Mouse (Mus musculus) large intestine, adult 2 months (tissue): ENCODE measurements at regions not wholly inside any gene's neighbourhood (a gene's known extent, or its start where the extent isn't known, plus 50 kb on each side); places are given as distances from the start of the nearest gene placed in this dataset.
"Not testable (repeated sequence)": the region's sequence is repeated elsewhere in the genome, so short reads cannot be mapped to it uniquely, and the experiment has no call there.

Experiments
- DNase-seq: peaks from one replicate; pipeline ENCODE4 v3.0.0-alpha.2; 2012; ENCODE audit warnings: low read depth, low spot score
- WGBS: fragments of 180-500 bp; shearing (Covaris S2); methylation state at CpG from one replicate; pipeline ENCODE4 v1.1.7; 2018; 5-methylcytosine and 5-hydroxymethylcytosine counted together

DNA sequence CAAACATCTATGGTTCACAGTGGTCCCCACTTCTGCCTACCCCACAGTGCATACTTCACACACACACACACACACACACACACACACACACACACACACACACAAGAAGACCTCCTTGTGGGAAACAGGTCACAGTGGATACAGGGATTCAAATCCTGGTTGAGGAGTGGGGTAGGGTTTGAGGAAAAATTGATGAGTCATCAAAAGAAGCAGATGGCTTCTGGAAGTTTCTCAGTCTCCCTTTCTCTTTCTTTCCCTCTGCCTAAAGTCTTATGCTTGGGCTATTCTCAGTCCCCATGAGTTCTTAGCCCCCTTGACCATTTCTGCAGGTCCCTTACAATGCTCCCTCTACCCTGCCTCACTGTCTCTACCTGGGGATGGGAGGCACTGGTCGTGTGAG is 56.4 kb downstream of the Rassf10 start:
- 35% methylated on average over 1 of the region's 1 CpGs for WGBS

DNA sequence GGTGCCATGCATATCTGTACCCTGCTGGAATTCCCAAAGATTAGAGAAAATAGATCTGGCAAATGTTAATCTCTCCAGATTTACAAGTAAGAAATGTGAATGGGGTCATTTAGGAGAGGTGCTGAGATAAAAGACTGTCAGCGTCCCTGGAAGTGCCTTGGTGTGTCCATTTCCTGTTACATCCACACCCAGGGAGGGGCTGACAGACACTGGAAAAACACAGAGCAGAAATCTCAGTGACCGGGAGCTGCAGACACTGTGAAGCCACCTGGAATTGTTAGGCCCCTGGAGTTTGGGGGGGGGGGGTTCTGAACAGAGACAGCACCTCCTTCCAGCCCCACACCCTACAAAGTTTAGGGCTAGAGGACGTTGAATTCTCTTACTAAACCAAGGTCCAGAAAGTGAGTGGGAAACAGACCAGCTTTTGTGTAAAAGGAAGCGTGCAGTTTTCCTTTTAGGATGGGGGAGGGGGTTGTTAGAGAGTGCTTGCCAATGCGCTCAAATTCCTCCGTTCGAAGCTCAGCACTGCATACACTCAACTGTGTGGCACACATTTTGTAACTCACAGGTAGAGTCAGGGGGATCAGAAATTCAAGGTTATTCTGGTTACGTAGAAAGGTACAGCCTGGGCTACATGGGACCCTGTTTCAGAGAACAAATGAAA is 63.5 kb downstream of the Rassf10 start:
- WGBS = 18% methylated on average over 8 of the region's 8 CpGs
- no peak for DNase-seq

More for the DNA sequence above, 56.4 kb downstream of the Rassf10 start:
- DNase-seq = no peak

DNA sequence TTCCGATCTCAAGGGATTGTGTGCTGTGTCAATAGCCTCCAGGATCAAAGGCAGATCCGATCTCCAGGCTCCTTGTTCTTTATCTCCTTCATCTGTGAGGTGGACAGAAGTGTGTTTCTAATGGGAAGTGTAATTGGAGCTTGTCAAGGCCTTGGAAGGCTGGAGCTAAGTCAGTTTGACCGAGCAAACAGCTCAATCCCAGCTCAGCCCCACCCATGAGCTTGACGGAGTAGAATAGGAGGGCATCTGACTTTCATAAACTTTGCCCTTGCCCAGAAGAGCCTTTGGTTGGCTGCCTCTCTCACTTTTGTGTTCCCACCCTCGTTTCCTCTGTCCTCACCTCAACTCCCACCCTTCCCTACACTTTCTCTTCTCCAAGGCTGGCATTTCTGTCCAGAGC is 67.7 kb downstream of the Rassf10 start:
- DNase-seq = no peak
- 33% methylated on average over 5 of the region's 5 CpGs for WGBS

DNA sequence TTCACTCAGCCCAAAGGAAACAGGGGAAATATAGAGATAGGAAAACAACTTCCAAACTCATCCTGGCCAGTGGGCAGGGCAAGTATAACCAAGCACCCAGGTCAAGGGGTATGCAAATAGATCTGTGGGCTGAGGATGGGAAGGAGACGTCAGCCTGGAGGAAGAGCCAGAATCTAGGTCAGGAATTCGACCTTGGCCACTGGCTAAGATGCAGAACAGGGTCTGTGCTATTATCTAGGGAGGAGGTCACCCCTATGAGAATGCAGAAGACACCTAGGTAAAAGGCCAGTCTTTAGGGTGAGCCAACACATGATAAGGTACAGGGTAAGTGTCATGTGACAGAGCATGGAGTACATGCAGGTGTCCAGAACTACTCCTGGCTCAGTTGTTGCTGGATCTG is 68.8 kb downstream of the Rassf10 start:
- DNase-seq = no peak
- WGBS = 36% methylated on average over 2 of the region's 2 CpGs

GRCm38 (mm10) chr7:113025758-113026157 is 72.0 kb downstream of the Rassf10 start:
- 92% methylated on average over 1 of the region's 1 CpGs for WGBS
- no peak for DNase-seq

DNA sequence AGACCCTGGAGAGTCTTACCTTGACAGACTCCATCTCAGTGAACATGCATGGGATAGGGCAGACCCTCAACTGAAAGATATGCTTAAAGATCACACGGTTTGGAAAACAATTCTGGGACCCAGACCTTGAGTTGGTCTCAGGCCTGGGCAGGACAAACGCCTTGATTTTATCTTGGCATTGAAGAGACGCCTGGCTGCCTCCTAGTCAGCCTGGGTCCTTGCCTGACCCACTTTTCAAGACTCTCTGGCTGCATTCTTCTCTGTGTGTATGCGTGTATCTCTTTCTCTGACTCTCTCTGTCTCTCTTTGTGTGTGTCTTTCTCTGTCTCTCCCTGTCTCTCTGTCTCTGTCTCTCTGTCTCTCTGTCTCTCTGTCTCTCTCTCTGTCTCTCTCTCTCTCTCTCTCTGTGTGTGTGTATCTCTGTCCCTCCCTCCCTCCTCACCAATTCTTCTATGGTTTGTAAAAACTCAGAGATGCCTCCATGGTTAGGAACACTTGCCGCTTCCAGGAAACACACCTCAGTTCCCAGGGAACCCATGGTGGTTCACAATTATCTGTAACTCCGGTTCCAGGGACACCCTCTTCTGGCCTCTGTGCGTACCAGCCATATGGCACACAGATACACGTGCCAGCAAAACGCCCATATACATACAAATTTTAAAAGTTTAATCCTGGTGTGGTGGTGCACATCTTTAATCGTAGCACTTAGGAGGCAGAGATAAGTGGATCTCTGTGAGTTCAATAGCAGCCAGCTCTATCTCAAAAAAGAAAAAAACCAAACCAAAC is 72.7 kb downstream of the Rassf10 start:
- 86% methylated on average over 10 of the region's 10 CpGs for WGBS
- no peak for DNase-seq

DNA sequence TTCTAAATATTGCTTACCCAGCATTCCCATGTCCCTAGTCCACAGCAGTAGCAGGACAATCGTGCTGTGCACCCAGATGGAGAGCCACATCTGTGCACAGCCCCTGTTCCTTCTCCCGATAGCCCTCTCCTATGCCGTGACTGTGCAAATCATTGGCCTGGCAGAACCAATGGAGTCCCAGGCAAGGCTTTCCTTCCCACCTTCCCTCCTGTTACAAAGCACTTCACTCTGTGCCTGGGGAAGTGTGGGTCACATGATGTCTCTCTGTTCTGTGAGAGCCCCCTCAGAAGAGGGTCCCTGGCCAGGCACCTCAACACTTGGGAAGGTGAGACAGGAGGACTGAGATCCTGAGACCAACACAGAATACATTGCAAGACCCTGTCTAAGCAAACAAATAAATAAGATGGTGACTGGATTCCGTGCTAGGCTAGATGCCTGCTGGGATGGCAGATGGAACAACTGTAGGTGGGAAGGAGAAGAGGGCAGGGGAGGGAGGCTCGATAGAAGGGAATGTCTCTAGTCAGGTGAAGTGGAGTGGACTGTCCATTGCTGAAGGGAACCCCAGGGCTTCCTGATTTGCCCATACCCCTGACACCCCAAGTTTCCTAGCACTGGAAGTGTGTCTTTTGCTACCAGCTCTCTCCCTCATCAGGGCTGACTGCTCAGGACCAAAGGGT is 73.5 kb downstream of the Rassf10 start:
- whole genome bisulfite sequencing = 83% methylated on average over 5 of the region's 5 CpGs
- DNase-seq = no peak

DNA sequence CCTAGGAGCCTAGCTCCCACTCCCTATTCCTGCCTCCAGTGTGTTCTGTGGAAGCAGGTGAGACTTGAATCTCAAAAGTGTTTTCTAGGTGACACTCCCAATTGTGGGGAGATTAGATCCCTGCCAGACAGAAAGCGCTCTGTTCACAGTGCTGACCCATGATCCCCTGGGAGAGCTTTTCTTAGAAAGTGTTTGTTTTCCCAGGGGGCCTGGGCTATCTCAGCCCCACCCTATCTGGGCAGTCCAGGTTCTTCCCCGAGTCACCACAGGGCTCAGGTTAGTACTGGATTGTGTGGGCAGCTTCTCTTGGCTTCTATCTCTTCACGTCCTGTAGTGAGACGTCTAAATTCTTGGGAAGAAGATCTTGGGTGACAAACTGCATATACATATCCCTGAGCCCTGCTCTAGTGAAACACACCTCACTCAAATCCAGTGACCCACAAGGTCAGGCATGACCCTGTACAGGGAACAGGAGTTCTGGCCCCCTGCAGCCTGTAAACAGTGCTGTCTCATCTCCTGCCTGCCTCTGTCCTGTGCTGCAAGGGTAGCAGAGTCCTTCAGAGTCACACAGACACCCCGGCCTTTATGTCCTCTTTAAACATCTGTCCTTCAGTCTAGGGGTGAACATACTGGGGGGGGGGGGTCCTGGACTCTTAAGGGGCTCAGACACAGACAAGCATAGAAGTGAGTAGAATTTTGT is 76.4 kb downstream of the Rassf10 start:
- WGBS = 25% methylated on average over 5 of the region's 5 CpGs
- no peak for DNase-seq

DNA sequence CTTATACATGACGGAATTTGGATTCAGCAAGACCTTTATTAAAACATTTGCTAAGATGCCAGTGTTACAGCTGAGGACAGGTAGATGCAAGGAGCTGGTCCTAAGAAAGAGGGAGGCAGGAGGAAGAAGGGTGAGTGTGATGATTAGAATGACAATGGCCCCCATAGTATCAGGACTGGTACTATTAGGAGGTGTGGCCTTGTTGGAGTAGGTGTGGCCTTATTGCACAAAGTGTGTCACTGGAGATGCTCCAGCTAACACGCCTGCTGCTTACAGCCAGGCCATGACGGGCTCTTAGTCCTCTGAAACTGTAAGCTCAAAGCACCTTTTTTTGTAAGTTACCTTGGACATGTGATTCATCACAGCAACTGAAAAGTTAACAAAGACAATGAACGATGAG is 82.0 kb downstream of the Rassf10 start:
- WGBS = 75% methylated on average over 4 of the region's 4 CpGs
- no peak for DNase-seq

- 57% methylated on average over 12 of the region's 12 CpGs for WGBS
- no peak for DNase-seq
Measured at GRCm38 (mm10) chr7:113037825-113038613, 84.3 kb downstream of the Rassf10 start.

- no peak for DNase-seq
- 71% methylated on average over 3 of the region's 3 CpGs for WGBS
Measured at GRCm38 (mm10) chr7:113038906-113039671, 85.3 kb downstream of the Rassf10 start.

DNA sequence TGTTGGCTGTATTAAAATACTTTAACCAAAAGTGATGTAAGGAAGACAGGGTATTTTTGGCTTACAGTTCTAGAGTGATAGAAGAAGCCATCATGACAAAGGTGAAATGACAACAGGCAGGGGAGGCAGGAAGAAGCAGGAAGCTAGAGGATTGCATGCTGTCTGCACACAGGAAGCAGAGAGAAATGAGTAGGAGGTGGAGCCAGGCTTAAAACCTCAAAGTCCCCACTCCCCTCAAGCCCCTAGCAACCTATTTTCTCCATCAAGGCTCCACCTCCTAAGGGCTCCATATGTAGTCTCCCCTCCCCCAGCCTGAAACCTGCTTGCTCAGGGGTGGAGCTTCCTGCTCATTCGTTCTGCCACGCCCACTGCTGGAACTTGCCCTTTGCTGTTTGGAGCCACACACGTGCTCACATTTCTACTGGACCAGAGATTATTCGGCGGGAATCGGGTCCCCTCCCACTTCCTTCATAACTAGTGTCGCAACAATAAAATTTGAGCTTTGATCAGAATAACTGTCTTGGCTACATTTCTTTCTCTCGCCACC is 91.9 kb downstream of the Rassf10 start:
- 19% methylated on average over 8 of the region's 8 CpGs for WGBS
- DNase-seq = not testable (repeated sequence)

DNA sequence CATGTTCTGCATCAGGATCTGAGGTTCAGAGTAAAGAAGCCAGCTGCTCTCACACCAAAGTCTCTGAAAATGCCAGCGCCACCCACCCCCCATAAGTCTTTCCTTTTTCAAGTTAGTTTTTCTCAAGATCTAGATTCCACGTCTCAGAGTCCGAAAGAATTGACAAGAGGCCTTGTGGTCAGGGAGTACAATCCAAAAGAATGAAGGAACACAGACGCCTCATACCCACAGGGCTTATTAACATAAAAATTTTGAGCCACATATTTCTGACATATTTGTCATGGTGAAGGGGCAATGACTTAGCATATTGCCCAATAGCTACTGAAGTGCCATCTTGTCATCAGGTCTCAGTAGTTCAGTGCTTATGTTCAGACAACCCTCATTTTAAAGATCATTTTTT is 92.6 kb downstream of the Rassf10 start:
- WGBS = 41% methylated on average over 4 of the region's 4 CpGs
- DNase-seq = no peak

- 35% methylated on average over 3 of the region's 3 CpGs for WGBS
- DNase-seq = no peak
Measured at GRCm38 (mm10) chr7:113047583-113047982, 93.8 kb downstream of the Rassf10 start.

- WGBS = 26% methylated on average over 4 of the region's 4 CpGs
- DNase-seq = no peak
Measured at GRCm38 (mm10) chr7:113048097-113048795, 94.5 kb downstream of the Rassf10 start.

DNA sequence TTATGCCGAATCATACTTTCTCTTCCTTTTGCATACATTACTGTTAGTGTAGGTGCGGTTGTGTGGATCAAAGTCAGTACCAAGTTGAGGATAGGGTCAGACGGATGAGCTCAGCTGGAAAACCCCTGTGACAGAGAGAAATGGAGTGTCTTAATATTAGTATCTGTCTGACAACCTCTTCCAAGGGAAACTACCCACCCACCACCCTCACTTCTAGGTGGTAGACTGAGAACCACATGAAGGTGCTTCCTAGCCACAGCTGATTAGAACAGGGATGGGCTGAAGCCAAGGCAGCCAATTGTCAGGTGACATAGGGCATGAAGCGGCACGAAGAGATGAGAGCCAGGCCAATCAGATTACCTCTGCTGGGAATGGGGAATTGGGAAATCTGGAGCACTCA is 95.7 kb downstream of the Rassf10 start:
- 54% methylated on average over 5 of the region's 5 CpGs for WGBS
- no peak for DNase-seq

- WGBS = 73% methylated on average over 1 of the region's 1 CpGs
Measured at GRCm38 (mm10) chr7:113052952-113053351, 99.2 kb downstream of the Rassf10 start.

GRCm38 (mm10) chr7:113056421-113056820 is 102.7 kb downstream of the Rassf10 start:
- DNase-seq = no peak
- 33% methylated on average over 2 of the region's 2 CpGs for WGBS

More at GRCm38 (mm10) chr7:113052952-113053351, 99.2 kb downstream of the Rassf10 start:
- no peak for DNase-seq
